Mouse (Mus musculus): Measurements from ENCODE around the gene Samd9l.
A peak's percentile ranks its signal among the peaks of the same experiment; 100 is the strongest.
"Not testable (repeated sequence)": the region's sequence is repeated elsewhere in the genome, so short reads cannot be mapped to it uniquely, and the experiment has no call there.

The Samd9l gene

GRCm38 (mm10) chr6:3399340-3400068 is at the start of gene Samd9l:
TSS of gene Samd9l (minus strand) at chr6:3399572.
- DNase-seq (ENCODE audit: low spot score) = peak; percentile 69

DNA sequence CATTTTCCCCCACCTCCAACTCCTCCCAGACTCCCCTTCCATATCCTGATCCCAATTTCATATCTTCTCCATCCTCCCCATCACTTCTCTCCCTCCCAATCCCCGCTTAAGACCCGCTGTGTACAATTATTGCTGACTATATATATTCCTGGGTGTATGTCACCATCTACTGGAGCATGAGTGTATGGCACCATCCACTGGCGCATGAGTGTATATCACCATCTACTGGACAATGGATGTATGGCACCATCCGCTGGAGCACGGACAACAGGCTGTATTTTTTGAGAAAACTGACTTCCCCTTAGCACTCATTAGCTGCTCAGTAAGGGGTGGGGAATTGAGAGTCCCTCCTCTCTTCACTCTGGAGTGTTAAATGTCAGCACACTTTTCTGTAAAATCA is 48.0 kb upstream of the Samd9l start:
- peak; percentile 39 for DNase-seq (ENCODE audit: low spot score)

- no peak for DNase-seq (ENCODE audit: low spot score)
These were observed 44.5 kb upstream of the Samd9l start for GRCm38 (mm10) chr6:3443905-3444304.

GRCm38 (mm10) chr6:3436087-3436486 is 36.7 kb upstream of the Samd9l start:
- DNase-seq (ENCODE audit: low spot score) = no peak

GRCm38 (mm10) chr6:3430976-3431375 is 31.6 kb upstream of the Samd9l start:
- not testable (repeated sequence) for DNase-seq (ENCODE audit: low spot score)

DNA sequence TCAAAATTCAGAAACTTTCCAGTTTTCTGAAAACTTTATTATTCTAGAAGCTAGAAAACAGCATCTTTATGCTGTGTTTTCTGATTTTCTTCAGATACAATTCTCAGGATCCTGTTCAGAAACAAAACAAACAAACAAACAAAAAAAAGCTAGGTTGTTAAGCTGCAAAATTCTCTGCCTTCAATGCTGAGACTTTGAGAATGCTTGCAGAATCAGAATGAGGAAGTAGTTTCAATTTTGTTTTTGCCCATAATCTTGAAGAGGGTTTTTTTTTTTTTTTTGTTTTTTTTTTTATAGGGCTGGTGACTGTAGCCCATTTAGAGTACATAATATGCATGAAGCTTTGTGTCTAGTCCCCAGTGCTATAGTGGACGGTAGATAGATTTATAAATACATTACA is 27.7 kb upstream of the Samd9l start:
- DNase-seq (ENCODE audit: low spot score) = no peak

- DNase-seq (ENCODE audit: low spot score) = not testable (repeated sequence)
These were observed 26.0 kb upstream of the Samd9l start for GRCm38 (mm10) chr6:3425333-3425732.

DNA sequence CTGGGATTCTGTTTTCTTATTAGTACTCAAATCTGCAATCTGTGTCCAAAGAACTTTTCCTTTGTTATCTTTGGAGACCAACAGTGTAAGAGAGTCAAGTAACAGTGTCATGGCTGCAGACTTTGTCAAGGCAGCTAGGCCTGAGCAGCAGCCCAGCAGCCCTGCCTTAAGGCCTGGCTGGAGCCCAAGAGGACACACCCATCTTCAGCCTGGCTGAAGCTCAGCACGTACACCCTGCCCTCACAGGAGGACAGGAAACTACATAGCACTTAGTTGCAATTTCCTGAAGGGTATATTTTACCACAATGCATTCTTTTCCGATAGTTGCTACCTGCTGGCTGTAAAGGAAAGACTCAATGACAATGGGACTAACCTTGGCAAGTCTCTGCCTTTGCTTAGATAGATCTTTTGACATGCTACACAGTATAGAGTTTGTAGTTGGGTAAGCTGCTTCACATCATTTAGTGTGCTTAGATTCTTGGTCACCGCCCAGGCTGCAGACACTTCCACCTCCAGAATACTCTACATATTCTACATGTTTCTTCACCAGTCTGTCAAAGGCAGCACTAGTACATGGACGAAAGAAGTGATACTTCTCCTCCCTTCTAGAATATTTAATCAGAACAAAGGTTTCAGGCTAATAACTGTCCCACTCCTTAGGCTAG is 25.4 kb upstream of the Samd9l start:
- not testable (repeated sequence) for DNase-seq (ENCODE audit: low spot score)

DNA sequence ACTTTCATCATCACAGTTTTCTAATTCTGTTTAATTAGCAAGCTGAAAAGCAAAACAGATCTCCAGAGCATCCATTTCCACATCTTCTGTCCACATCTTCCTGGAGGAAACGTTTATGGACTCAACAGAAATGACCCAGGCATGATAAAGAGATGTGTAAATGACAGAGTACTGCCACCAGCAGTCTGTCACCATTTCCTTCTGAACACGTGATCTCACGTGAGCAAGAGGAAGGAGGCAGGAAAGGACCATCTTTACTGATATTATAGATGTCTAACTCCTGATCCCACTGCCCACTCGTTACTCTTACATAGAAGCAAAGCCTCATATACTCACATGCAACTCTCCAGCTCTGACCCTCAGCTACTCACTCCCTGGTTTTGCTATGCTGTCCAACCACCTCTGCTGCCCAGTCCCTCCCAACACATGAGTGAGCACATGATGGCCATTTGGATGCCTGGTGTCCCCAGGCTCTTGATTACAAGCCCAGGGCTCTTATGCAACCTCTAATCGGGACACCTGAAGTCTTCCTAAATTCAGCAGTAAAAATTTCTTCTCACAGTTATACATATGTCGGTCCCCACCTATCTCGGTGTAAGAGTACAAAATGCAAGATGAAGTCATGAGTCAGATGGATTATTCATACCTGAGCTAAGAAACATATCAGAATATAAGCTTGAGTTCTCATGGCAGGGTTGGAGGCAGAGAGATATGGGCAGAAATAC is 2.0 kb downstream of the Samd9l start:
- not testable (repeated sequence) for DNase-seq (ENCODE audit: low spot score)

DNA sequence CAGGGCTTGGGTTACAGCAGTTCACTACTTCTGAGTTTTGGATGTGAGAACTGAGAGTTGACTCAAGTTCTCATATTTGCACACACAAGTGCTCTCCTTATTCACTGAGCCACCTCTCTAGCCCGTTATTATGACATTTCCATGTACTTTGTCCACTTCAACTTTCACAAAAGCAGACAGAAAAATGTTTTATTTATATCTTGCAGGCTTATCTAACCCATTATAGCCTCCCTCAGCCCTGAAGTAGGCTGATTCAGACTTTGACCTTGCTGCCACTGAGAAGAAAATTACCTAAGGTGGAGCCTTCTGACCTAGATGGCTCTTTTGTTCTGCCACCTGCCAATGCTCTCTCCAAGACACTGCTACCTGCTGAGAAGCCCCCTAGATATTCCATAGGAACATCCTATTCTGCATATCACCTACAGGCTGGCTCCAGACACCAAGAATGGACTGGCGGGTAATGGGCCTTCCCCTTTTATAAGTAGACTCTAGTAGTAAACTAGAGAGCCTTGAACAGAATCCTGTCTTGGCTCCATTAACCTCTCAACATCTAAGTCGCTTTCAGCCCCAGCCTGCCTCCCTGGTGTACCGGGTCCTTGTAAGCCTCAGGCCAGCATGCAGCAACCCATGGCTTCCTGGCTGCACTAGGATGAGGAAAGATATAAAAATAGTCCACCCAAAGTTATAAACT is 3.3 kb downstream of the Samd9l start:
- DNase-seq (ENCODE audit: low spot score) = not testable (repeated sequence)

DNA sequence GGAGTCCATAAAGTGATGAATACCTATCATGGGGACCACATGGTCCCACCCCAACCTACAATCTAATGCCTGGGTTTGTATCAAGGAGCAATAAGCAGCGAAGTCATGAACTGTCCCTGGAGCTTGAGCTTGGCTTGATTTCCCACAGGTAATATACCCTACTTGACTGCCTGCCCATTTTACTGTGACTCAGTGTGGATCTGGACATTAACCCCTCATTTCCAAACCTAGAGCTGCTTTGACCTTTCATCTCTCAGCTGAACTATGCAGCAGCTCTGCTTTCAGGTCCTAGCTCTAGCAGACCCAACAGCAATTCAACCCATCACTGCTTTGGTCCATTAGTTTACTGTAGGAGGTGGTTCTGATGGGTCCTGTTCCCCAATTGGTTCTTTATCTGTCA is 9.4 kb downstream of the Samd9l start:
- no peak for DNase-seq (ENCODE audit: low spot score)

DNA sequence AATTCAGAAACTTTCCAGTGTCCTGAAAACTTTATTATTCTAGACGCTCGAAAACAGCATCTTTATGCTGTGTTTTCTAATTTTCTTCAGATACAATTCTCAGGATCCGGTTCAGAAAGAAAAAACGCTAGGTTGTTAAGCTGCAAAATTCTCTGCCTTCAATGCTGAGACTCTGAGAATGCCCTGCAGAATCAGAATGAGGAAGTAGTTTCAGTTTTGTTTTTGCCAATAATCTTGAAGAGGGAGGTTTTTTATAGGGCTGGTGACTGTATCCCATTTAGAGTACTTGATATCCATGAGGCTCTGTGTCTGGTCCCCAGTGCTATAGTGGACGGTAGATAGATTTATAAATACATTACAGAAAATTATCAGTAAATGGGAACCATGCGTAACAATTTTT is 12.8 kb downstream of the Samd9l start:
- DNase-seq (ENCODE audit: low spot score) = no peak

GRCm38 (mm10) chr6:3384816-3385215 is 14.6 kb downstream of the Samd9l start:
- DNase-seq (ENCODE audit: low spot score) = not testable (repeated sequence)

- not testable (repeated sequence) for DNase-seq (ENCODE audit: low spot score)
These were observed 15.1 kb downstream of the Samd9l start for GRCm38 (mm10) chr6:3384115-3384791.

DNA sequence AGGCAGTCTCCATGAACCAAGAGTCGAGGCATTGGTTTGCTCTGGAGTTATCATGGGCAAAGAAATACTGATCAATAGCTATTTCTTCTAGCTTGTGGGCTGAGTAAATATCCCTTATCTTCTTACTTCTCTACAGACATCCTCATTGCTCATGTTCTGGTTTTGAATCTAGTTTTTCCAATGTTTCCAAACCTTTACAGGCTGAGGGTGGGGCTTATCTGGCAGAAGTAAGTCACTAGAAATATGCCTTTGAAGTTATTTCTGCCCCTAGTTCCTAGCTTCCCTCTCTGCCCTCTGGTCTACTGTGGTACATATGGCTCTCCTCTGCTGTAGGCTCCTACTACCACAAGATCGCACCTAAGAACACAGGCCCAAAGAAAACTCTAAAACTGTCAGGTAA is 20.2 kb downstream of the Samd9l start:
- no peak for DNase-seq (ENCODE audit: low spot score)

GRCm38 (mm10) chr6:3376687-3377086 is 22.7 kb downstream of the Samd9l start:
- DNase-seq (ENCODE audit: low spot score) = no peak

- no peak for DNase-seq (ENCODE audit: low spot score)
These were observed 29.8 kb downstream of the Samd9l start for GRCm38 (mm10) chr6:3369527-3369926.

DNA sequence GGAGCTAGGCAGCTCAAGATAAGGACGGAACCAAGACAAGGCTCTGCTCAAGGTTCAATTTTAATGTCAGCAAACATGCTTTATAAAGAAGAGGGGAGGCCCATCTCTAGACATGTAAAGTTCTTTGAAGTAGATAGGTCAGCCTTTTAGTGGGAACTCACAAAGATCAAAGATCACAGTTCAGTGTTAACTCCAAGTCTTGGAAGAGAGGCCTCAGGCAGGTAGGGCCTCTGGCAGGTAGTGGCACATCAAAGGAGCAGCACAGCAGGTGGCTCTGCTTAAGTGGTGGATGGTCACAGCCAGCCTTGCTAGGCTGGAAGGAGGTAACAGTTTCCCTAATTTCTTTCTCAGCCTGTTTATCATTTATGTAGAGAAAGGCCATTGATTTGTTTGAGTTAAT is 33.8 kb downstream of the Samd9l start:
- DNase-seq (ENCODE audit: low spot score) = not testable (repeated sequence)

GRCm38 (mm10) chr6:3345924-3346597 is 53.3 kb downstream of the Samd9l start:
- peak; percentile 24 for DNase-seq (ENCODE audit: low spot score)

GRCm38 (mm10) chr6:3345043-3345639 is 54.2 kb downstream of the Samd9l start:
- DNase-seq (ENCODE audit: low spot score) = not testable (repeated sequence)
